ENCODE assay signal across 43 mouse cellular contexts in the genomic region with DNA sequence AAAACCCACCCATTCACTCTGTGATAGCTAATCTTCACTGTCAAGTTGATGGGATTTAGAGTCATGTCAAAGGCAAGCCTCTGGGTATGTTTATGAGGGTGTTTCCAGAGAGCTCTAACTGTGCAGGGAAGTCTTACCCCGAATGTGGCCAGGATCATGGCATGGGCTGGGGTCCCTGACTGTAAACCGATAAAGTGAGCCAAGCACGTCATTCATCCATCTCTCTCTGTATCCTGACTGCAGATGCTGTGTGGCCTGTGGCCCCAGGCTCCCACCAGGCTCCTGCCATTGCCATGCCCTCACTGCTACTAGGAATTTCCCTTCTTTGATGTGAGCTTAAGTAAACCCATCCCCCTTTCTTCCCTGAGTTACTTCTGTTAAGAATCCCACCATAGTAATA. TPM values are rescaled to one million over a fixed set of nuclear protein-coding genes. Genes with fewer than 3 reads are reported as not detected.
"Had no signal": no experiment of that assay in that cellular context is flagged by ENCODE, and none has a peak within 500 bp of the region (broad histone marks: within the 10 kb centered on the region; RNA-seq: fewer than 3 reads in every experiment).

No protein-coding gene starts in this region.

- H3K9ac ChIP-seq: heart, embryonic 12.5 days; heart, embryonic 13.5 days; heart, embryonic 15.5 days; hindbrain, embryonic 12.5 days; hindbrain, embryonic 13.5 days; hindbrain, embryonic 14.5 days; hindbrain, embryonic 15.5 days; intestine, embryonic 15.5 days; kidney, embryonic 15.5 days had no signal

- ATAC-seq: hindbrain, embryonic 16.5 days; hindbrain, postnatal 0 days; inflammation-experienced regulatory T-cells, adult 6 months; intestine, embryonic 15.5 days; intestine, embryonic 16.5 days; intestine, postnatal 0 days had no signal

- H3K4me3 ChIP-seq: heart, embryonic 10.5 days; heart, embryonic 12.5 days; heart, embryonic 13.5 days; heart, embryonic 15.5 days; hindbrain, embryonic 10.5 days; hindbrain, embryonic 12.5 days; hindbrain, embryonic 13.5 days; hindbrain, embryonic 15.5 days; intestine, embryonic 15.5 days; kidney, embryonic 15.5 days; layer of hippocampus, adult 2 months had no signal

- H3K36me3 ChIP-seq: hindbrain, embryonic 12.5 days; hindbrain, embryonic 13.5 days; hindbrain, embryonic 15.5 days had no signal

- H3K4me2 ChIP-seq: heart, embryonic 11.5 days; heart, embryonic 12.5 days; heart, embryonic 13.5 days; heart, embryonic 15.5 days; hindbrain, embryonic 12.5 days; hindbrain, embryonic 13.5 days; hindbrain, embryonic 14.5 days; hindbrain, embryonic 15.5 days; intestine, embryonic 15.5 days; kidney, embryonic 15.5 days had no signal

- H3K27ac ChIP-seq: heart, embryonic 10.5 days; heart, embryonic 13.5 days; heart, embryonic 15.5 days; hindbrain, embryonic 10.5 days; hindbrain, embryonic 12.5 days; hindbrain, embryonic 13.5 days; hindbrain, embryonic 14.5 days; hindbrain, embryonic 15.5 days; hindbrain, postnatal 0 days; intestine, embryonic 15.5 days; kidney, embryonic 15.5 days; kidney, postnatal 0 days; layer of hippocampus, adult 2 months had no signal

- H3K9me3 ChIP-seq: heart, embryonic 10.5 days; heart, embryonic 12.5 days; heart, embryonic 13.5 days; heart, embryonic 15.5 days; hindbrain, embryonic 10.5 days; hindbrain, embryonic 12.5 days; hindbrain, embryonic 13.5 days; hindbrain, embryonic 15.5 days; intestine, embryonic 15.5 days; kidney, embryonic 15.5 days had no signal

- DNase-seq: heart, postnatal 10 days; heart, postnatal 14 days; heart, postnatal 36 days; heart, postnatal 4 days; kidney, adult 11 months; kidney, adult 18-20 months; kidney, adult 2 months; kidney, adult 8-10 months; kidney, adult 9 months; kidney, postnatal 10 days; kidney, postnatal 14 days; kidney, postnatal 25 days; kidney, postnatal 36 days; kidney, postnatal 4 days; layer of hippocampus, adult 9-11 months; layer of hippocampus, postnatal 36 days had no signal

- H3K4me1 ChIP-seq: heart, embryonic 10.5 days; hindbrain, embryonic 10.5 days; hindbrain, embryonic 12.5 days; hindbrain, embryonic 13.5 days; hindbrain, embryonic 15.5 days; intestine, embryonic 15.5 days; kidney, embryonic 15.5 days had no signal

- H3K27me3 ChIP-seq: heart, embryonic 12.5 days; heart, embryonic 13.5 days; heart, embryonic 15.5 days; hindbrain, embryonic 12.5 days; hindbrain, embryonic 13.5 days; hindbrain, embryonic 15.5 days; intestine, embryonic 15.5 days; kidney, embryonic 15.5 days had no signal

RNA-seq across cellular contexts. Expression of a gene that starts 42.4 kb away (rescaled TPM):
- total RNA-seq: heart, postnatal 10 days; heart, postnatal 14 days; heart, postnatal 25 days; heart, postnatal 36 days; heart, postnatal 4 days; hematopoietic stem cell, adult 5-6 weeks had no signal
- polyA plus RNA-seq: heart, embryonic 10.5 days; heart, embryonic 11.5 days; heart, embryonic 12.5 days; heart, embryonic 13.5 days; heart, embryonic 14.5 days; heart, embryonic 15.5 days; heart, embryonic 16.5 days; heart, postnatal 0 days; inflammation-experienced regulatory T-cells, adult 6 months; intestine, embryonic 14.5 days; intestine, embryonic 15.5 days; intestine, embryonic 16.5 days; intestine, postnatal 0 days; kidney, adult 2 months; kidney, embryonic 15.5 days; kidney, embryonic 16.5 days; kidney, postnatal 0 days; large intestine, adult 2 months had no signal
